Mouse (Mus musculus): ENCODE measurements around the gene Ubap1. TPM values are rescaled to one million over a fixed set of nuclear protein-coding genes. Genes with fewer than 3 reads are reported as not detected.

Gene Ubap1
- polyA plus RNA-seq, 1 experiment from 2014 or later, result 48.5 TPM

- no peak overlapping the region for H3K4me2 ChIP-seq (ENCODE audit: low read length)
- no peaks in the 10 kb centered on the region for H3K4me1 ChIP-seq (ENCODE audit: control insufficient read depth in 2 of 2, insufficient read depth in 2 of 2, low read length in 2 of 2)
- 75% methylated on average over 9 of the region's 9 CpGs for WGBS
- H3K9me3 ChIP-seq (ENCODE audit: control insufficient read depth, low read length), result no peaks in the 10 kb centered on the region
- no peak overlapping the region for H3K27ac ChIP-seq (replicated peaks in 1 of 2; ENCODE audit: control insufficient read depth in 1 of 2, insufficient read depth in 1 of 2, low read depth in 2 of 2, low read length in 2 of 2)
- H3K36me3 ChIP-seq (ENCODE audit: control insufficient read depth, insufficient read depth, low read length), result peaks cover 78% of the 10 kb centered on the region
- H3K27me3 ChIP-seq (ENCODE audit: control insufficient read depth, insufficient read depth, low read length), result no peaks in the 10 kb centered on the region
- H3K4me3 ChIP-seq (ENCODE audit: control insufficient read depth in 1 of 2, insufficient read depth in 1 of 2, low read depth in 1 of 2, low read length in 2 of 2), result no peak overlapping the region
- no peak overlapping the region for H3K9ac ChIP-seq (ENCODE audit: low read length)
- ATAC-seq (ENCODE audit: insufficient number of reproducible peaks, insufficient read depth, low FRiP score, low read depth), result no peak
Observed at GRCm38 (mm10) chr4:41394651-41395050, 45.9 kb downstream of the Ubap1 start.

- Histone ChIP-seq H3K4me3 (ENCODE audit: control insufficient read depth in 1 of 2, insufficient read depth in 1 of 2, low read depth in 1 of 2, low read length in 2 of 2) (no peak overlapping the region), H3K9me3 (ENCODE audit: control insufficient read depth, low read length) (no peaks in the 10 kb centered on the region), H3K4me1 (ENCODE audit: control insufficient read depth in 2 of 2, insufficient read depth in 2 of 2, low read length in 2 of 2) (no peaks in the 10 kb centered on the region), H3K27me3 (ENCODE audit: control insufficient read depth, insufficient read depth, low read length) (no peaks in the 10 kb centered on the region), H3K9ac (ENCODE audit: low read length) (no peak overlapping the region), H3K27ac (replicated peaks in 1 of 2; ENCODE audit: control insufficient read depth in 1 of 2, insufficient read depth in 1 of 2, low read depth in 2 of 2, low read length in 2 of 2) (no peak overlapping the region), H3K36me3 (ENCODE audit: control insufficient read depth, insufficient read depth, low read length) (peaks cover 56% of the 10 kb centered on the region), H3K4me2 (ENCODE audit: low read length) (no peak overlapping the region)
- WGBS, result 58% methylated on average over 6 of the region's 6 CpGs
- ATAC-seq (ENCODE audit: insufficient number of reproducible peaks, insufficient read depth, low FRiP score, low read depth), result no peak
Observed at GRCm38 (mm10) chr4:41398353-41398752, 49.6 kb downstream of the Ubap1 start.

GRCm38 (mm10) chr4:41399904-41400303 lies 51.1 kb downstream of the Ubap1 start:
- WGBS, result 78% methylated on average over 5 of the region's 5 CpGs
- Histone ChIP-seq H3K27ac (replicated peaks in 1 of 2; ENCODE audit: control insufficient read depth in 1 of 2, insufficient read depth in 1 of 2, low read depth in 2 of 2, low read length in 2 of 2) (no peak overlapping the region), H3K4me2 (ENCODE audit: low read length) (no peak overlapping the region), H3K4me1 (ENCODE audit: control insufficient read depth in 2 of 2, insufficient read depth in 2 of 2, low read length in 2 of 2) (no peaks in the 10 kb centered on the region), H3K27me3 (ENCODE audit: control insufficient read depth, insufficient read depth, low read length) (no peaks in the 10 kb centered on the region), H3K4me3 (ENCODE audit: control insufficient read depth in 1 of 2, insufficient read depth in 1 of 2, low read depth in 1 of 2, low read length in 2 of 2) (no peak overlapping the region), H3K36me3 (ENCODE audit: control insufficient read depth, insufficient read depth, low read length) (peaks cover 46% of the 10 kb centered on the region), H3K9me3 (ENCODE audit: control insufficient read depth, low read length) (no peaks in the 10 kb centered on the region), H3K9ac (ENCODE audit: low read length) (no peak overlapping the region)
- no peak for ATAC-seq (ENCODE audit: insufficient number of reproducible peaks, insufficient read depth, low FRiP score, low read depth)

GRCm38 (mm10) chr4:41401167-41401566 lies 52.4 kb downstream of the Ubap1 start:
- Histone ChIP-seq H3K9me3 (ENCODE audit: control insufficient read depth, low read length) (no peaks in the 10 kb centered on the region), H3K4me3 (ENCODE audit: control insufficient read depth in 1 of 2, insufficient read depth in 1 of 2, low read depth in 1 of 2, low read length in 2 of 2) (no peak overlapping the region), H3K4me1 (ENCODE audit: control insufficient read depth in 2 of 2, insufficient read depth in 2 of 2, low read length in 2 of 2) (no peaks in the 10 kb centered on the region), H3K9ac (ENCODE audit: low read length) (no peak overlapping the region), H3K4me2 (ENCODE audit: low read length) (no peak overlapping the region), H3K36me3 (ENCODE audit: control insufficient read depth, insufficient read depth, low read length) (peaks cover 39% of the 10 kb centered on the region), H3K27ac (replicated peaks in 1 of 2; ENCODE audit: control insufficient read depth in 1 of 2, insufficient read depth in 1 of 2, low read depth in 2 of 2, low read length in 2 of 2) (no peak overlapping the region), H3K27me3 (ENCODE audit: control insufficient read depth, insufficient read depth, low read length) (no peaks in the 10 kb centered on the region)
- no peak for ATAC-seq (ENCODE audit: insufficient number of reproducible peaks, insufficient read depth, low FRiP score, low read depth)

- WGBS, result 73% methylated on average over 5 of the region's 5 CpGs
- H3K27me3 ChIP-seq (ENCODE audit: control insufficient read depth, insufficient read depth, low read length), result no peaks in the 10 kb centered on the region
- no peak overlapping the region for H3K9ac ChIP-seq (ENCODE audit: low read length)
- H3K4me1 ChIP-seq (ENCODE audit: control insufficient read depth in 2 of 2, insufficient read depth in 2 of 2, low read length in 2 of 2), result no peaks in the 10 kb centered on the region
- H3K36me3 ChIP-seq (ENCODE audit: control insufficient read depth, insufficient read depth, low read length), result peaks cover 42% of the 10 kb centered on the region
- no peak for ATAC-seq (ENCODE audit: insufficient number of reproducible peaks, insufficient read depth, low FRiP score, low read depth)
- H3K9me3 ChIP-seq (ENCODE audit: control insufficient read depth, low read length), result no peaks in the 10 kb centered on the region
- H3K27ac ChIP-seq (replicated peaks in 1 of 2; ENCODE audit: control insufficient read depth in 1 of 2, insufficient read depth in 1 of 2, low read depth in 2 of 2, low read length in 2 of 2), result no peak overlapping the region
- H3K4me2 ChIP-seq (ENCODE audit: low read length), result no peak overlapping the region
- no peak overlapping the region for H3K4me3 ChIP-seq (ENCODE audit: control insufficient read depth in 1 of 2, insufficient read depth in 1 of 2, low read depth in 1 of 2, low read length in 2 of 2)
Observed at GRCm38 (mm10) chr4:41401573-41401972, 52.8 kb downstream of the Ubap1 start.

- Histone ChIP-seq H3K27ac (replicated peaks in 1 of 2; ENCODE audit: control insufficient read depth in 1 of 2, insufficient read depth in 1 of 2, low read depth in 2 of 2, low read length in 2 of 2) (no peak overlapping the region), H3K4me3 (ENCODE audit: control insufficient read depth in 1 of 2, insufficient read depth in 1 of 2, low read depth in 1 of 2, low read length in 2 of 2) (no peak overlapping the region), H3K36me3 (ENCODE audit: control insufficient read depth, insufficient read depth, low read length) (peaks cover 18% of the 10 kb centered on the region), H3K9ac (ENCODE audit: low read length) (no peak overlapping the region), H3K4me1 (ENCODE audit: control insufficient read depth in 2 of 2, insufficient read depth in 2 of 2, low read length in 2 of 2) (no peaks in the 10 kb centered on the region), H3K9me3 (ENCODE audit: control insufficient read depth, low read length) (no peaks in the 10 kb centered on the region), H3K4me2 (ENCODE audit: low read length) (no peak overlapping the region), H3K27me3 (ENCODE audit: control insufficient read depth, insufficient read depth, low read length) (no peaks in the 10 kb centered on the region)
- no peak for ATAC-seq (ENCODE audit: insufficient number of reproducible peaks, insufficient read depth, low FRiP score, low read depth)
- WGBS, result 78% methylated on average over 9 of the region's 9 CpGs
Observed at GRCm38 (mm10) chr4:41406597-41406996, 57.8 kb downstream of the Ubap1 start.

GRCm38 (mm10) chr4:41407353-41407752 lies 58.6 kb downstream of the Ubap1 start:
- ATAC-seq (ENCODE audit: insufficient number of reproducible peaks, insufficient read depth, low FRiP score, low read depth), result no peak
- Histone ChIP-seq H3K36me3 (ENCODE audit: control insufficient read depth, insufficient read depth, low read length) (peaks cover 18% of the 10 kb centered on the region), H3K27ac (replicated peaks in 1 of 2; ENCODE audit: control insufficient read depth in 1 of 2, insufficient read depth in 1 of 2, low read depth in 2 of 2, low read length in 2 of 2) (no peak overlapping the region), H3K9ac (ENCODE audit: low read length) (no peak overlapping the region), H3K4me3 (ENCODE audit: control insufficient read depth in 1 of 2, insufficient read depth in 1 of 2, low read depth in 1 of 2, low read length in 2 of 2) (no peak overlapping the region), H3K4me2 (ENCODE audit: low read length) (no peak overlapping the region), H3K4me1 (ENCODE audit: control insufficient read depth in 2 of 2, insufficient read depth in 2 of 2, low read length in 2 of 2) (no peaks in the 10 kb centered on the region), H3K27me3 (ENCODE audit: control insufficient read depth, insufficient read depth, low read length) (no peaks in the 10 kb centered on the region), H3K9me3 (ENCODE audit: control insufficient read depth, low read length) (no peaks in the 10 kb centered on the region)
- WGBS, result 99% methylated on average over 2 of the region's 2 CpGs

- Histone ChIP-seq H3K9me3 (ENCODE audit: control insufficient read depth, low read length) (no peaks in the 10 kb centered on the region), H3K27me3 (ENCODE audit: control insufficient read depth, insufficient read depth, low read length) (no peaks in the 10 kb centered on the region), H3K36me3 (ENCODE audit: control insufficient read depth, insufficient read depth, low read length) (peaks cover 12% of the 10 kb centered on the region), H3K4me2 (ENCODE audit: low read length) (no peak overlapping the region), H3K4me1 (ENCODE audit: control insufficient read depth in 2 of 2, insufficient read depth in 2 of 2, low read length in 2 of 2) (no peaks in the 10 kb centered on the region), H3K4me3 (ENCODE audit: control insufficient read depth in 1 of 2, insufficient read depth in 1 of 2, low read depth in 1 of 2, low read length in 2 of 2) (no peak overlapping the region), H3K27ac (replicated peaks in 1 of 2; ENCODE audit: control insufficient read depth in 1 of 2, insufficient read depth in 1 of 2, low read depth in 2 of 2, low read length in 2 of 2) (no peak overlapping the region), H3K9ac (ENCODE audit: low read length) (no peak overlapping the region)
- 92% methylated on average over 1 of the region's 1 CpGs for WGBS
- ATAC-seq (ENCODE audit: insufficient number of reproducible peaks, insufficient read depth, low FRiP score, low read depth), result no peak
Observed at GRCm38 (mm10) chr4:41409341-41409740, 60.5 kb downstream of the Ubap1 start.
